Mouse (Mus musculus): ENCODE measurements around the gene Lrrc7.

The Lrrc7 gene

GRCm38 (mm10) chr3:158561987-158562360 is at the start of gene Lrrc7:
Lrrc7 (minus strand) TSS chr3:158562221.
- DNase-seq, result peak; percentile 22

- DNase-seq, result no peak
Observed at GRCm38 (mm10) chr3:158607065-158607464, 45.0 kb upstream of the Lrrc7 start.

GRCm38 (mm10) chr3:158605274-158605673 is 43.3 kb upstream of the Lrrc7 start:
- no peak for DNase-seq

GRCm38 (mm10) chr3:158561256-158561986 is 600 bp downstream of the Lrrc7 start:
- DNase-seq, result peak; percentile 8

GRCm38 (mm10) chr3:158560891-158561255 is 1.1 kb downstream of the Lrrc7 start:
- no peak for DNase-seq

GRCm38 (mm10) chr3:158559691-158560650 is 2.0 kb downstream of the Lrrc7 start:
- DNase-seq, result no peak

GRCm38 (mm10) chr3:158559131-158559658 is 2.8 kb downstream of the Lrrc7 start:
- no peak for DNase-seq

- no peak for DNase-seq
Observed at GRCm38 (mm10) chr3:158558631-158559030, 3.4 kb downstream of the Lrrc7 start.

- DNase-seq, result no peak
Observed at GRCm38 (mm10) chr3:158554280-158554679, 7.7 kb downstream of the Lrrc7 start.

- DNase-seq, result no peak
Observed at GRCm38 (mm10) chr3:158552105-158552504, 9.9 kb downstream of the Lrrc7 start.

GRCm38 (mm10) chr3:158543481-158543880 is 18.5 kb downstream of the Lrrc7 start:
- no peak for DNase-seq

- no peak for DNase-seq
Observed at GRCm38 (mm10) chr3:158532859-158533258, 29.2 kb downstream of the Lrrc7 start.

GRCm38 (mm10) chr3:158528471-158528870 is 33.5 kb downstream of the Lrrc7 start:
- DNase-seq, result no peak

GRCm38 (mm10) chr3:158493730-158494129 is 68.3 kb downstream of the Lrrc7 start:
- no peak for DNase-seq

GRCm38 (mm10) chr3:158479677-158480076 is 82.3 kb downstream of the Lrrc7 start:
- DNase-seq, result no peak

- no peak for DNase-seq
Observed at GRCm38 (mm10) chr3:158400600-158400999, 161.4 kb downstream of the Lrrc7 start.

GRCm38 (mm10) chr3:158391534-158391933 is 170.5 kb downstream of the Lrrc7 start:
- no peak for DNase-seq

- no peak for DNase-seq
Observed at GRCm38 (mm10) chr3:158388076-158388454, 174.0 kb downstream of the Lrrc7 start.

GRCm38 (mm10) chr3:158387413-158388075 is 174.5 kb downstream of the Lrrc7 start:
- no peak for DNase-seq

GRCm38 (mm10) chr3:158386848-158387247 is 175.2 kb downstream of the Lrrc7 start:
- no peak for DNase-seq

GRCm38 (mm10) chr3:158375885-158376284 is 186.1 kb downstream of the Lrrc7 start:
- DNase-seq, result peak; percentile 36

GRCm38 (mm10) chr3:158369169-158369568 is 192.9 kb downstream of the Lrrc7 start:
- DNase-seq, result no peak

GRCm38 (mm10) chr3:158365801-158366200 is 196.2 kb downstream of the Lrrc7 start:
- DNase-seq, result no peak

Data from thymus, postnatal 4 days (tissue).